Mouse (Mus musculus) right cerebral cortex, postnatal 36 days (tissue): ENCODE measurements at regions not wholly inside any gene's neighbourhood (a gene's known extent, or its start where the extent isn't known, plus 50 kb on each side); places are given as distances from the start of the nearest gene placed in this dataset.

Experiments used
- DNase-seq, 2 experiments: peaks; one replicate each; pipeline ENCODE4 v3.0.0; 2022; ENCODE audit warnings: low spot score in 2 of 2, mixed read lengths in 1 of 2

GRCm38 (mm10) chr17:68057264-68057663 is 53.3 kb upstream of the Arhgap28 start:
- no peak for DNase-seq

GRCm38 (mm10) chr17:68060455-68060854 is 56.5 kb upstream of the Arhgap28 start:
- no peak for DNase-seq

- no peak for DNase-seq
Measured at GRCm38 (mm10) chr17:68065751-68066150, 61.8 kb upstream of the Arhgap28 start.

- DNase-seq: no peak
Measured at GRCm38 (mm10) chr17:68066204-68066603, 62.3 kb upstream of the Arhgap28 start.

- DNase-seq: no peak
Measured at GRCm38 (mm10) chr17:68069008-68069407, 65.1 kb upstream of the Arhgap28 start.

GRCm38 (mm10) chr17:68069484-68069883 is 65.6 kb upstream of the Arhgap28 start:
- DNase-seq: no peak

- DNase-seq: no peak
Measured at GRCm38 (mm10) chr17:68071472-68071871, 67.6 kb upstream of the Arhgap28 start.

GRCm38 (mm10) chr17:68075712-68076111 is 71.8 kb upstream of the Arhgap28 start:
- DNase-seq: no peak

GRCm38 (mm10) chr17:68078709-68079108 is 74.8 kb upstream of the Arhgap28 start:
- no peak for DNase-seq

GRCm38 (mm10) chr17:68084446-68084845 is 80.5 kb upstream of the Arhgap28 start:
- no peak for DNase-seq

GRCm38 (mm10) chr17:68087149-68087548 is 83.2 kb upstream of the Arhgap28 start:
- no peak for DNase-seq

GRCm38 (mm10) chr17:68089179-68089578 is 85.3 kb upstream of the Arhgap28 start:
- DNase-seq: no peak

GRCm38 (mm10) chr17:68089830-68090229 is 85.9 kb upstream of the Arhgap28 start:
- DNase-seq: no peak

GRCm38 (mm10) chr17:68096982-68097381 is 93.1 kb upstream of the Arhgap28 start:
- no peak for DNase-seq

- DNase-seq: no peak
Measured at GRCm38 (mm10) chr17:68097436-68097835, 93.5 kb upstream of the Arhgap28 start.

GRCm38 (mm10) chr17:68100093-68100492 is 96.2 kb upstream of the Arhgap28 start:
- no peak for DNase-seq

- no peak for DNase-seq
Measured at GRCm38 (mm10) chr17:68103346-68103745, 99.4 kb upstream of the Arhgap28 start.

- no peak for DNase-seq
Measured at GRCm38 (mm10) chr17:68106366-68106765, 102.4 kb upstream of the Arhgap28 start.

- no peak for DNase-seq
Measured at GRCm38 (mm10) chr17:68107875-68108274, 104.0 kb upstream of the Arhgap28 start.

GRCm38 (mm10) chr17:68111834-68112473 is 108.0 kb upstream of the Arhgap28 start:
- no peak for DNase-seq

- DNase-seq: no peak
Measured at GRCm38 (mm10) chr17:68112763-68113330, 108.9 kb upstream of the Arhgap28 start.

- DNase-seq: no peak
Measured at GRCm38 (mm10) chr17:68115599-68115998, 111.7 kb upstream of the Arhgap28 start.

GRCm38 (mm10) chr17:68119055-68119698 is 115.3 kb upstream of the Arhgap28 start:
- no peak for DNase-seq
